Mouse (Mus musculus) liver, embryonic 14.5 days (tissue): ENCODE data around the gene Tifab. TPM values are rescaled to one million over a fixed set of nuclear protein-coding genes. Genes with fewer than 3 reads are reported as not detected.

Experiments used
- ATAC-seq: fragments of 200-750 bp; cut with Nextera tagmentation; 2 replicates; pipeline ENCODE4 v1.8.0; 2017; ENCODE audit warnings: moderate number of reproducible peaks, mild to moderate bottlenecking, moderate library complexity; ENCODE audit not compliant: insufficient read depth
- DNase-seq, 3 experiments: peaks; one replicate each; pipeline ENCODE4 v3.0.0-alpha.2; 2012 to 2013; ENCODE audit warnings: low read depth in 3 of 3, low spot score in 3 of 3
- H3K27ac ChIP-seq: fragments of 300-500 bp; sonication (generic); 2 replicates; pipeline ENCODE4 v1.5.1; 2014; ENCODE audit warnings: moderate library complexity, mild to moderate bottlenecking, control low read depth, inconsistent platforms
- H3K27me3 ChIP-seq: fragments of 300-500 bp; sonication (generic); 2 replicates; pipeline ENCODE4 v1.6.1; 2014; ENCODE audit warnings: mild to moderate bottlenecking, low read length, moderate library complexity; ENCODE audit not compliant: control insufficient read depth, insufficient read depth
- H3K36me3 ChIP-seq: fragments of 300-500 bp; sonication (generic); replicated peaks from 2 replicates; pipeline ENCODE4 v1.6.1; 2014; ENCODE audit warnings: low read depth; ENCODE audit not compliant: control insufficient read depth, insufficient read depth
- H3K4me1 ChIP-seq, 2 experiments: fragments of 200-500 bp in 1 of 2; fragments of 300-500 bp in 1 of 2; sonication (generic) in 1 of 2; replicated peaks; 2 replicates each; pipeline ENCODE4 v1.6.1; 2012 to 2014; ENCODE audit warnings: antibody characterized with exemption in 1 of 2, inconsistent platforms in 1 of 2, low read length in 1 of 2; ENCODE audit not compliant: control insufficient read depth in 2 of 2, insufficient read depth in 2 of 2
- H3K4me2 ChIP-seq: fragments of 300-500 bp; sonication (generic); 2 replicates; pipeline ENCODE4 v1.6.1; 2014; ENCODE audit warnings: low read depth, mild to moderate bottlenecking, control low read depth, moderate library complexity
- H3K4me3 ChIP-seq, 2 experiments: fragments of 200-500 bp in 1 of 2; fragments of 300-500 bp in 1 of 2; sonication (generic) in 1 of 2; 2 replicates each; pipeline ENCODE4 v1.5.1; 2012 to 2014; ENCODE audit warnings: low read depth in 2 of 2, low read length in 2 of 2, mild to moderate bottlenecking in 2 of 2, control low read depth in 1 of 2, inconsistent platforms in 1 of 2, moderate library complexity in 1 of 2; ENCODE audit not compliant: insufficient read depth in 1 of 2
- H3K9ac ChIP-seq: fragments of 300-500 bp; sonication (generic); replicated peaks from 2 replicates; pipeline ENCODE4 v1.6.1; 2014; ENCODE audit warnings: mild to moderate bottlenecking, control low read depth, moderate library complexity
- H3K9me3 ChIP-seq: fragments of 300-500 bp; sonication (generic); 2 replicates; pipeline ENCODE4 v1.6.1; 2016; ENCODE audit warnings: low read length, mixed read lengths; ENCODE audit not compliant: control insufficient read depth
- CTCF ChIP-seq: IDR thresholded peaks from 2 replicates; pipeline ENCODE4 v1.5.1; 2016; ENCODE audit warnings: antibody characterized with exemption, low read depth, control low read depth
- EP300 ChIP-seq: IDR thresholded peaks from 2 replicates; pipeline ENCODE4 v1.6.1; 2016; ENCODE audit warnings: antibody characterized with exemption, low read depth
- WGBS: fragments of 180-500 bp; shearing (Covaris S2); extraction: QIAGEN DNeasy Blood & Tissue Kit; methylation state at CpG from one replicate; pipeline ENCODE4 v1.1.7; 2014; ENCODE audit not compliant: insufficient replicate concordance; 5-methylcytosine and 5-hydroxymethylcytosine counted together
- polyA plus RNA-seq, 2 experiments: library from polyadenylated mRNA; depleted of rRNA in 1 of 2; stranded (reverse) in 1 of 2; unstranded in 1 of 2; fragments of >200 nt; fragmentation: Nextera tagmentation in 1 of 2; extraction: Ambion mirVana in 1 of 2; gene quantifications; 2 replicates each; pipeline versions ENCODE4 v1.2.1 to v1.2.3; 2012 to 2014

The Tifab gene
- polyA plus RNA-seq, 2 experiments = 3.0 to 3.9 TPM

GRCm38 (mm10) chr13:56191225-56191624, 12.5 kb upstream of the Tifab start:
- Histone ChIP-seq H3K9ac (no peak overlapping the region), H3K4me1 (no peaks in the 10 kb centered on the region), H3K4me3 (no peak overlapping the region), H3K27ac (no peak overlapping the region), H3K4me2 (no peak overlapping the region), H3K27me3 (no peaks in the 10 kb centered on the region), H3K9me3 (no peaks in the 10 kb centered on the region), H3K36me3 (no peaks in the 10 kb centered on the region)
- 12% methylated on average over 3 of the region's 3 CpGs for WGBS
- DNase-seq = no peak
- TF ChIP-seq EP300 (no peak), CTCF (peak; percentile 53)
- no peak for ATAC-seq

- H3K27ac ChIP-seq = no peak overlapping the region
- TF ChIP-seq CTCF (peak; percentile 64), EP300 (no peak)
- ATAC-seq = no peak
- H3K9me3 ChIP-seq = no peaks in the 10 kb centered on the region
- no peaks in the 10 kb centered on the region for H3K36me3 ChIP-seq
- no peak overlapping the region for H3K4me3 ChIP-seq
- no peaks in the 10 kb centered on the region for H3K27me3 ChIP-seq
- no peak overlapping the region for H3K4me2 ChIP-seq
- DNase-seq = no peak
- WGBS = 47% methylated on average over 5 of the region's 5 CpGs
- no peak overlapping the region for H3K9ac ChIP-seq
- H3K4me1 ChIP-seq = no peaks in the 10 kb centered on the region
These were observed 11.0 kb upstream of the Tifab start for GRCm38 (mm10) chr13:56189688-56190087.

GRCm38 (mm10) chr13:56183687-56184086, 5.0 kb upstream of the Tifab start:
- Histone ChIP-seq H3K4me1 (peaks cover 0 to 4% of the 10 kb centered on the region in 2 experiments; a peak in 1 of 4 replicates), H3K4me2 (no peak overlapping the region), H3K36me3 (no peaks in the 10 kb centered on the region), H3K27ac (no peak overlapping the region), H3K9ac (no peak overlapping the region), H3K9me3 (no peaks in the 10 kb centered on the region), H3K27me3 (no peaks in the 10 kb centered on the region), H3K4me3 (no peak overlapping the region)
- TF ChIP-seq EP300 (no peak), CTCF (no peak)
- DNase-seq (no peak), ATAC-seq (no peak)
- 50% methylated on average over 5 of the region's 5 CpGs for WGBS

- H3K4me3 ChIP-seq = no peak overlapping the region
- WGBS = 24% methylated on average over 8 of the region's 8 CpGs
- ATAC-seq = no peak
These were observed 2.7 kb upstream of the Tifab start for GRCm38 (mm10) chr13:56181424-56181823.

GRCm38 (mm10) chr13:56176310-56176709, 2.4 kb downstream of the Tifab start:
- Histone ChIP-seq H3K4me1 (peaks cover 0 to 8% of the 10 kb centered on the region in 2 experiments; a peak in 1 of 4 replicates), H3K9ac (no peak overlapping the region), H3K36me3 (no peaks in the 10 kb centered on the region), H3K4me2 (no peak overlapping the region), H3K9me3 (no peaks in the 10 kb centered on the region), H3K27me3 (no peaks in the 10 kb centered on the region; the same call in 1 of the 2 replicates), H3K27ac (no peak overlapping the region), H3K4me3 (no peak overlapping the region)
- 65% methylated on average over 9 of the region's 9 CpGs for WGBS
- no peak for DNase-seq
- ATAC-seq = no peak
- no peak for TF ChIP-seq CTCF
- no peak for TF ChIP-seq EP300

More at GRCm38 (mm10) chr13:56181424-56181823, 2.7 kb upstream of the Tifab start:
- Histone ChIP-seq H3K27ac (no peak overlapping the region), H3K9ac (no peak overlapping the region), H3K4me2 (no peak overlapping the region), H3K9me3 (no peaks in the 10 kb centered on the region), H3K4me1 (peaks cover 0 to 4% of the 10 kb centered on the region in 2 experiments; a peak in 1 of 4 replicates), H3K36me3 (no peaks in the 10 kb centered on the region), H3K27me3 (no peaks in the 10 kb centered on the region)
- no peak for TF ChIP-seq CTCF
- TF ChIP-seq EP300 = no peak
- DNase-seq = peak in 1 of 3 experiments; percentile 7
